Mouse (Mus musculus) layer of hippocampus, adult 11-12 months (tissue): ENCODE measurements around the gene Pip4k2c.

Experiments used
- DNase-seq: peaks from one replicate; pipeline ENCODE4 v3.0.0; 2022; ENCODE audit warnings: low spot score

Pip4k2c gene

GRCm38 (mm10) chr10:127211414-127211854 is at the start of gene Pip4k2c:
Gene Pip4k2c, minus strand, starts transcription at chr10:127211585.
- DNase-seq, result peak; percentile 91

- no peak for DNase-seq
Measured at GRCm38 (mm10) chr10:127258489-127258888, 47.1 kb upstream of the Pip4k2c start.

DNA sequence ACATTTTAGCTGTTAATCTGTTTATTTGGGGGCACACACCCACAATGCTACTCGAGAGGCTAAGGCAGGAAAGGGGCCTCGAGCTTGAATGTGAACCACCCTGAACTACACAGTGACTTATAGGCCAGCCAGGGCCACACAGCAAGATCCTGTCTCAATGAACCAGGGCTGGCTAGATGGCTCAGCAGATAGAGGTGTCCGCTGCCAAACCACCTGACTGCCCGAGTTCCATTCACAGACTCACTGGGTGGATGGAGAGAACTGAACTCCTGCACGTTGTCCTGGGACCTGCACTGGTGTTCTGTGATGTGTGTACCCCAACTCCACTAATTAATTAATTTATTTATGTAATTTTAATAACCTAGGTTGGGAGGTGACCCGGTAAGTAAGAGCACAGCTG is 46.4 kb upstream of the Pip4k2c start:
- DNase-seq, result no peak

- DNase-seq, result no peak
Measured at GRCm38 (mm10) chr10:127255625-127256345, 44.4 kb upstream of the Pip4k2c start.

DNA sequence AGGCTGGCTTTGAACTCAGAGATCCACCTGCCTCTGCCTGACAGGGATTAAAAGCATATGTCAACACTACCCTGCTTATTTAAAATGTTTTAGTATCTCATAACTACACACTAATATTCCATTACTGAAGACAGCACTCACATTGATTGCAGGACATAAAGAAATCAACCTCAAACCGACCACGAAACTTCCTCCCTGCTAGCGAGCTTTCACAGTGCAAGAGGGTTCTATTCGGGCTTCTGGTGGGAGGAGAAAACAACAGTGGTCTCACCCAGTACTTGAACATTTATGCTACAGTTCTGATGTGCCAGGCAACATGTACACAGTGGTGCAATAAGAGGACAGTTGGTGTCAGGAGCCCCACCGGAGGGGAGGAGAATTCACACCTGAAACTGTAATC is 39.4 kb upstream of the Pip4k2c start:
- no peak for DNase-seq

GRCm38 (mm10) chr10:127238241-127238824 is 26.9 kb upstream of the Pip4k2c start:
- DNase-seq, result no peak

DNA sequence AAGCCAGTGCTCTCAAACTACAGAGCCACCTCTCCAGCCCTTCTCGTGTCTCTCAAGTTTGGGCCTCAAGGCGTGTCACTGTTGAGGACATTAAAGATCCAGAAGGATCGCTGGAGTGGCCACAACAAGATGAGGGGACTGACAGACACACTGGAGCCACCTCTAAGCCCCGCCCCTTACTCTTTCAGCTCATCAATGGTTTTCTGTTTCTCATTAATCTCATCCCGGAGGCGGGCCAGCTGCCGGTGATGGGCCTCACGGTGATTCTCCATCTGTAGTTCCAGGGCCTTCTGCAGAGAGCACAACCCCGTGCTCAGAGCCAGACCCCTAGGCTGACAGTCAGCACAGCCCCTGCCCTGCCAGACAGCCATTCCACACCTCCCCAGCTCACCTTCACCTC is 25.2 kb upstream of the Pip4k2c start:
- no peak for DNase-seq

DNA sequence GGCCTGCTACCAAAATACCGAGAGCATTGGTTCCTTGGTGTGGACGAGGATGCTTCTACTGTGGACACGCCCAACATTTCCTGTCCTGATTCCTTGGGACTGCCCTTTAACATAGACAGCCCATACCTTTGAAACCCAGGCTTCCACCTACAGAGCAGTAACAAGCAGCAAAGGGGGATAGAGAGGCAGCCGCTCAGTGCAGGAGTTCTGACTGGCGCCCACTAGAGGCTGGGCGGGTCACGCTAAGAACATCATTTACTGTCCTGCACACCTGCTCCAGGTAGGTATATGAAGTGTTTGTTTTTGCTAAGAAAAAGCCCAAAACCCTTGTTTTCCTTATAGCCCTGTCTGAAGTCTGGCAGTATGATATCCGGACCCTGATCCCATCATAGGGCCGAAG is 21.8 kb upstream of the Pip4k2c start:
- DNase-seq, result no peak

DNA sequence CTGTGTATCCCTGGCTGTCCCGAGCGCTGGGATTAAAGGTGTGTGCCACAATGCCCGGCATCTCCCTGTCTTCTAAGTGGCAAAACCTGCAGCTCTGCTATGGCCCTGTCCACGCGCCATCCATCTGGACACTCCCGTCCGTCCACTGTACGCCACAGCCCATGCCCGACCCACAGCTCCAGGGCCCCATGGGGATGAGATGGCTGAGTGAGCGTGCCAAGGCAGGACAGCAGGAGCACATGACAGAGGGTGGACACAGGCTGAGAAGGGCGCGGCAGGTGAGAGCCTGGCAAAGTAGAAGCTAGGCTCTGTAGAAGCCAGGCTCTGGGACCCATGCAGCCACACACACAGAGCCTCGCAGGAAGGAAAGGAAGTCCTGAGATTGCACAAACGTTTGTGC is 20.4 kb upstream of the Pip4k2c start:
- no peak for DNase-seq

DNA sequence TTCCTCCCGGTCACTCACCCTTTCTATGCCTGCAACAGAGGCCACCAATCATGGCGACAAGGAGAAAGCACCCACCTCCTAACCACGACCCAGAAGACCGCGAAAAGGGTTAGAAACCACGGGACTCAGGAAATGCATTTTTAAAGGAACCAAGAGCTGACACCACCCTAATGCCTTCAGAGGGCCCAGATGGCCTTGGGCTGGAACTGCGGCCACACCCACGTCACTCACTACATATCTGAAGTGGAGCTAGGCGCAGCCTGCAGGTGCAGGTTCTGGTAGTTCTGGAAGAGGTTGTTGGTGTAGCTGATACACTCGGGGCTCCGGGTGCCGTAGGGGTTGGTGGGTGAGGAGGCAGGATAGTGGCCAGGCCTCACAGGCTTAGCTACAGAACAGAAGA is 19.3 kb upstream of the Pip4k2c start:
- no peak for DNase-seq

DNA sequence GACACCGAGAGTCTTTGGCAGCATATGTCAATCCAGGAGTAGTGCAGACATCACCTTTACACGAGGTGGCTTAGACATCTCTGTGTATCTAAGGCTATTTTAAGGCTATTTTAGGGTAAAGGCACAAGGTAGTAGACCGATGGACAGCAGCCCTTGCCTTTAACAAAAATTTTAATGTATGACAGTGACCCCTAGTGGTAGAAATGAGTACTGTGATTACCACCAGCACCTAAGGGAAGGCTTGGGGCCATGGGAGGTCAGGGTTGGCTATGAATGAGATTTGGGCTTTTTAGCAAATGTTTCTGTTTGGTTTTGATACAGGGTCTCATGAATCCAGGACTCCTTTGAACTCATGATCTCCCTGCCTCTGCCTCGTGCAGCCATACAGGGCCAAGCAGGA is 17.5 kb upstream of the Pip4k2c start:
- DNase-seq, result peak; percentile 69

DNA sequence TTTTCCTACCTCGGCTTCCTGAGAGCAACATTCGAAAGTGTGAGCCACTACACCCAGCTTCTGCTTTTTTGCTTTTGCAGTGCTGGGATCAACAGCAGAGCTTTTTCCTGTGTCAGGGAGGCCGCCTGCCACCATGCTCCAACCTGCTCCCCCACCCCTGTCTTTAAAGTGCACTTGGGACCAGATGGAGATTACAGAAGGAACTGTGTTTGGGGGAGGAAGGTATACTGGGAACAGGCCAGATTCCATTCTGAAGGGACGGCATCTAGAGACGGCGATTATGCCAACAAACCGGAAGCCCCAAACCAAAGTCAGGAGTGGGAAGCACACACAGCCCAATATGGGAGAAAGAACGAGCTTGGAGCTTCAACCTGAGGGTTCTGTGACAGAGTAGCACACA is 15.8 kb upstream of the Pip4k2c start:
- no peak for DNase-seq

DNA sequence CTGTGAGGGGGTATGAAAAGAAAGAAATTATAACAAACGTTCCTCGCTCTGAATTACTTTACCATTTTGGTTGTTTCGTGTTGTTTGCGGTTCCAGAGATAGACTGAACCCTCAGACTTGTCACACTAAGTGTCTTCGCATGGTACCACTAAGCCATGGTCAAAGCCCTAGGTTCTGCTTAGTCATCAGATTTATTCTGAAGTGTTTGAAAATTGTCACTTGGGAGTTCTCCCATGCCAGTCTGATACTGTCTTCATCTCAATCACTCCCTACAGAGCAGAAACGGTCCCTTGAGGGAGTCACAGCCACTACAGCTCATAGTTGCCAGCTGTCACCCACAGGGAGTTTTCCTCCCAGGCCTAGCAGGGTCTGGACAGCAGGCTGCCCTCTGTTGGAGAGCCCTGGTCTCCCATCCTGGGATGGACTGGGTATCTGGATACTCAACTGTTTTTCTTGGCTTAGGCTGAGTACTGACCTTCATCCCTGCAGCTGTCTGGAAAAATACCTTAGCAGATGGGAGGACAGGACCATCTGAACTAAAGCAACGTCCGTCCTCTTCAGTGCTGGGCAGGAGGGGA is 15.0 kb upstream of the Pip4k2c start:
- DNase-seq, result no peak

DNA sequence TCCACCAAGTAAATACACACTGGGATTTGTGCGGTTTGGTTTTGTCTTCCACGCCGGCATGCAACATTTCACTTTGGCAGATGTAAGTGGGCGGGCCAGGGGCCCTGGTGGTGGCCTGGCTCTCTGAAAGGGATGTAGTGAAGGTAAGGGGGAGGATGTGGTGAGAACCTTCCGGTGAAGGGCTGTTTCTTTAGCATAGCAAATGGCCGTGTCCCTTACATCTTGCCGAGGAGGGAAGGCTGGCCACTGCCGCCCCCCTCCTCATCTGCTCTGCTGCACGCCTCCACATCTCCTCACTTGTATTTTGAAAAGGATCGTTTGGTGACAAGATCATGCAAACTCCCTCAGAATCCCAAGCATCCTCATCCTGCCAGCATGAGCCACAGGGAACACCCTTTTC is 14.3 kb upstream of the Pip4k2c start:
- DNase-seq, result no peak

DNA sequence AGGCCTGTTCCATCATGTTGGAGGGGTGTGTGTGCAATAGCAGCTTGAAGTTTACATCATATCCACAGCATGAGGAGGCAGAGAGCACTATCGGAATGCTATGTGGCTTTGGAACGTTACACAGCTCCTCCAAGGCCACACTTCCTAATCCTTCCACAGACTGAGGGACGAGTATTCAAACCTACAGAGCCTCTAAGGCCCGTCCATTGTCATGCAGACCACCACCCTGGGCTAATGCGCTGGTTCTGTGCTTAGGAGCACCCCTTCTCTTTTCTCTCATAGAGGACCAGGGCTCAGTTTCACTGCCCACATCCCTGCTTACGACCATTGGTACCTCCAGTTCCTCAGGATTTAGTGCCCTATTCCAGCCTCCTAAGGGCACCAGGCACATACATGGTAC is 13.8 kb upstream of the Pip4k2c start:
- no peak for DNase-seq

- DNase-seq, result no peak
Measured at GRCm38 (mm10) chr10:127218339-127218738, 7.0 kb upstream of the Pip4k2c start.

GRCm38 (mm10) chr10:127217177-127217576 is 5.8 kb upstream of the Pip4k2c start:
- no peak for DNase-seq

- no peak for DNase-seq
Measured at GRCm38 (mm10) chr10:127216456-127216855, 5.1 kb upstream of the Pip4k2c start.

DNA sequence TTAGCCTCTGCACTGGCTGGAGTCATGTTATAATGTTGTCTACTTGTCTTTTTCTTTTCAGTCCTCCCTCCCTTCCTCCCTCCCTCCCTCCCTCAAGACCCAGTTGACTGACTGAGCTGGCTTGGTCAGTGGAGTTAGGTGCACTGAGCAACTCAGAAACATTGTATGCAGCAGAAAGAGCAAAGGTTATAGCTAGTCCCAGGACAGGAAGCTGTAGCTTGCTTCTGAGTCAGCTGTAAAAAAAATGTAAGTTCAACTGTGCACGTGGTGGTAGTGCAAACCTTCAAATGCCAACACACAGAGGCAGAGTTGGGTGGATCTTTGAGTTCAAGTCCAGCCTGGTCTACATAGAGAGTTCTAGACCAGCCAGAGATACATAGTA is 3.0 kb upstream of the Pip4k2c start:
- DNase-seq, result no peak

- DNase-seq, result no peak
Measured at GRCm38 (mm10) chr10:127213704-127214421, 2.5 kb upstream of the Pip4k2c start.

GRCm38 (mm10) chr10:127213272-127213671 is 1.9 kb upstream of the Pip4k2c start:
- DNase-seq, result no peak

DNA sequence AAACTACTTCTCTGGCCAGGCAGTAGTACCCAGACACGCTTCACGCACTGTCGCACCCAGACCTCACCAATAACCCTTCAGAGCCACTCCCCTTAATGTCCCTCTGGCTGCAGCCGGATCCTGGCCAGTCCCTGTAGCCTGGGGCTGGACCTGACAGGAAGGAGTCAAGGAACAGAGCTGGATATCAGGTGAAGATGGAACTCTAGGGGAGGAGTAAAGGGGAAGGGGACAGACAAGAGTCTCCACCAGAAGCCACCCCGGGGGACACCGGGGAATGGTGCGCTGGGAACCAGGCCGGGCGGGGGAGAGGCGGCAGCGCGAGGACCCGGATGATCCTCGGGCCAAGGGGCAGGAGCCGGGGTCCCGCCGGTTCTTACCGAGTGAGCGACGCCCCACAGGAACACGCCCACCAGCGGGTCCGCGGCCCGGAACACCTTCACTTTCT is 402 bp downstream of the Pip4k2c start:
- DNase-seq, result no peak
